Mouse (Mus musculus): ENCODE data around the gene C1galt1c1. TPM values are rescaled to one million over a fixed set of nuclear protein-coding genes. Genes with fewer than 3 reads are reported as not detected.

The C1galt1c1 gene
- total and polyA plus RNA-seq, 2 experiments, result 4.3 to 33.7 TPM

DNA sequence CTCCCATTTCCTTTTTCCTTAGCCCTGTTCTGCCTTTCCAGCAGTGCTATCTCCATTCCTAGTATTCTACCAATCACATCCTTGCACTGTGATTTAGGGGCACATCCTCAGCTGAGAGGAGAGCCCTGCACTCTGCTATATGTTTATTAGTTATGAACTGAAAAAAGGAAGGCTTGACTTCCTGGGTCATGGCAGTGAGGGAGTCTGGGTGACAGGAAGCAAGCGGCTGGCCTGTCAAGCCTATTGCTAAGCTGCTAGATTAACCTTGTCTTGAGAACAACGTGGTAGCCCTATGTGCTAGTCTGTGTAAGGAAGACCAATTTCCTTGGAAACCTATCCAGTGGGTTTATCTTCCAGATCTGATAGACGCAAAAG is 33.9 kb downstream of the C1galt1c1 start:
- H3K79me2 ChIP-seq (ENCODE audit: control insufficient read depth, insufficient read depth, low read length), result no peaks in the 10 kb centered on the region
- no peaks in the 10 kb centered on the region; the same call in 1 of the 2 replicates for H3K36me3 ChIP-seq (ENCODE audit: control insufficient read depth, insufficient read depth, low read length)
- peak overlapping the region; percentile 70 for H3K27ac ChIP-seq (replicated peaks; ENCODE audit: insufficient read depth, low read depth, low read length)
- DNase-seq (ENCODE audit: extremely low read depth, low read depth, low spot score), result peak; percentile 56
- no peaks in the 10 kb centered on the region for H3K27me3 ChIP-seq (ENCODE audit: control insufficient read depth, insufficient read depth, low read length)
- peak overlapping the region; percentile 80 for H3K9ac ChIP-seq (ENCODE audit: low read depth, low read length)
- peak overlapping the region; percentile 69 for H3K4me3 ChIP-seq (ENCODE audit: insufficient read depth, low read depth, low read length)
- TF ChIP-seq POLR2A (IDR thresholded peaks at IDR 0.05; ENCODE audit: extremely low read depth, insufficient read depth, low read length) (no peak), CTCF (IDR thresholded peaks at IDR 0.05; ENCODE audit: low read depth, low read length) (no peak)
- 3% methylated on average over 3 of the region's 3 CpGs for WGBS
- H3K4me1 ChIP-seq (ENCODE audit: control insufficient read depth, insufficient read depth, low read length), result no peaks in the 10 kb centered on the region

DNA sequence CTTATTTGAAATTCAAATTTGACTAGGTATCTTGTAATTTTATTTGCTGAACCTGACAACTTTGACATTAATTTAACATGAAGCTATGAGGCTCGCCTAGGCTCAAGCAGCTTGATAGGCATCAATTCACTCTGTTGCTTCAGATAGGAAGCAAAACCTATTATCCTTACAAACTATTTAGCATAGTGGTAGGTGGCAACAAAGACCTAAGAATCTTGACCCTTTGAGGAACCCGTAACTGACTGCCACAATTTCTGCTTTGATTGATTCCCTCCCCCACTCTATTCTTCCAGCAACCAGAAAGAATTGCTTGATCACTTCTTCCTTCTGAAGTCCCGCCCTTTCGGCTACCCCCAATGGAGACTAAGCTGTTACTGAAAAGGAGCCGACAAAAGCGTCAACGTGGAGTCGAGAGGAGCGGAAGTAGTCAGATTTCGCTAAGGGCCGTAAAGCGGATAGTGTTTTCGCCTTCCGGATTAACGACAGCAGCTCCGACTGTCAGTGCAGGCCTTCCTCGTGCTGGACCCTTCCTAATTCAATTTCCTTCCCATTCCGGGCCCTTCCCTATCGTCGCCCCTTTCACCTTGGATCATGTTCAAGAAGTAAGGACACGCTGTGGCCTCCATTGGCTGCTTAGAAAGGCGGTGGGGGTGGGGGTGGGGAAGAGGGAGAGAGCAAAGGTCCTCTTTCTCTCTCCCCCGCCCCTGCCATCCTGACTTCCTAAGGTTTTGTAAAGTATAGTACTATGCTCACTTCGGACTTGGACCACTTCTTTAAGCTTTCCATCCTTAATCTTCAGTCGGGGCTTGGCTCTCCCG is 34.5 kb downstream of the C1galt1c1 start, which contains the start of gene Mcts1:
TSS of gene Mcts1 (plus strand) at position 402 of the 818 bp plus-strand sequence.
- no peak for TF ChIP-seq CTCF (IDR thresholded peaks at IDR 0.05; ENCODE audit: low read depth, low read length)
- no peak for TF ChIP-seq POLR2A (IDR thresholded peaks at IDR 0.05; ENCODE audit: extremely low read depth, insufficient read depth, low read length)
- Histone ChIP-seq H3K27me3 (ENCODE audit: control insufficient read depth, insufficient read depth, low read length) (no peaks in the 10 kb centered on the region), H3K79me2 (ENCODE audit: control insufficient read depth, insufficient read depth, low read length) (no peaks in the 10 kb centered on the region), H3K4me3 (ENCODE audit: insufficient read depth, low read depth, low read length) (peak within 1 kb of the TSS; percentile 69), H3K9ac (ENCODE audit: low read depth, low read length) (peak within 1 kb of the TSS; percentile 80), H3K36me3 (ENCODE audit: control insufficient read depth, insufficient read depth, low read length) (no peaks in the 10 kb centered on the region; the same call in 1 of the 2 replicates), H3K27ac (replicated peaks; ENCODE audit: insufficient read depth, low read depth, low read length) (peak within 1 kb of the TSS; percentile 70), H3K4me1 (ENCODE audit: control insufficient read depth, insufficient read depth, low read length) (no peaks in the 10 kb centered on the region)
- peak; percentile 88 for DNase-seq (ENCODE audit: extremely low read depth, low read depth, low spot score)
- WGBS, result under 1% methylated on average over 26 of the region's 26 CpGs

DNA sequence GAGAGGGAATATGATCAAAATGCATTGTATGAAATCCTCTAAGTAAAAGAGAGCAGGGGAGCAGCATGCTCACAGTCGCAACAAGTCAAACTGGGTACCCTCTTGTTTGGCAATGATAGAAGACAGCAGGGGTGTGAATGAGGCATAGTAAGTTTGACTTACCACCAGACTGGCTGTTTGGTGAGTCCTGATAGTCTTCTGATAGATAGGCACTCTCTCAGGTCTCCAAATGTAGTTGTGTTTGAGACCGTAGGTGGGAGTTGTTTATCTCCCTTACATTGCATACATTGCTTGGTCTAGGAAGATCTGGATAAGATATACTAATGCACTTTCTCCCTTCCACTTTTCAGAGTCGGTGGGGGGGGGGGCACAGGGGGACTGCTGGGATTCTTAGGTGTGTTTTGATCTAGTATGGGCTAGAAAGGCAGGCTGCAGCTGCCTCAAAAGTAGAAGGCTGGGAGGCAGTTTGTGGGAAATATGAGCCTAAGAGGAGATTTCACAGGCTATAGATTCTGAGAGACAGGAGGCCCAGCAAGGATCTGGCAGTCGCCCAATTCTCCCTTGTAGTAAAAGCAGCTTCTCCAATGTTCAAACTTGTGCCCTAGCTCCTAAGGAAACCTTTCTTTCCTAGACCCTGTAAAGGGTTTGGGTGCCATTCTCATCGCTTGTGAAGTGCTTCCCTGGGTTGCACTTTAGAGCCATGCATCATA is 41.6 kb downstream of the C1galt1c1 start:
- WGBS, result 71% methylated on average over 5 of the region's 5 CpGs

DNA sequence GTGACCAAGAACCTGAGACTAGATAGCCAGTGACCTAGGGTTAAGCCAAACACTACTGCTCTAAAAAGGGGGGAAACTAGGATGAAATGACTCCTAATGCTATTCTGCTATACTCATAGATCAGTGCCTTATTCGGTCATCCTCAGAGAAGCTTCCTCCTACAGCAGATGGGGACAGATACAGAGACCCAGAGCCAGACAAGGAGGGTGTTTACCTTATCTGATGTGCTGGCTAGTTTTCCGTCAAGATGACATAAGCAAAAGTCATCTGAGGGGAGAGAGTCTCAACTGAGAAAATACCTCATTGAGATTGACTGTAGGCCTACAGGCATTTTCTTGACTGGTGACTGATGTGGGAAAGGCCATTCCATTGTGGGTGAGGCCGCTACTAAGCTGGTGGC is 43.1 kb downstream of the C1galt1c1 start:
- no peak for DNase-seq (ENCODE audit: extremely low read depth, low read depth, low spot score)
- no peak overlapping the region for H3K4me3 ChIP-seq (ENCODE audit: insufficient read depth, low read depth, low read length)
- H3K9ac ChIP-seq (ENCODE audit: low read depth, low read length), result no peak overlapping the region
- H3K36me3 ChIP-seq (ENCODE audit: control insufficient read depth, insufficient read depth, low read length), result no peaks in the 10 kb centered on the region
- H3K4me1 ChIP-seq (ENCODE audit: control insufficient read depth, insufficient read depth, low read length), result no peaks in the 10 kb centered on the region
- H3K27ac ChIP-seq (replicated peaks; ENCODE audit: insufficient read depth, low read depth, low read length), result no peak overlapping the region
- no peaks in the 10 kb centered on the region for H3K27me3 ChIP-seq (ENCODE audit: control insufficient read depth, insufficient read depth, low read length)
- 95% methylated on average over 3 of the region's 3 CpGs for WGBS
- no peaks in the 10 kb centered on the region for H3K79me2 ChIP-seq (ENCODE audit: control insufficient read depth, insufficient read depth, low read length)
- no peak for TF ChIP-seq POLR2A (IDR thresholded peaks at IDR 0.05; ENCODE audit: extremely low read depth, insufficient read depth, low read length)
- no peak for TF ChIP-seq CTCF (IDR thresholded peaks at IDR 0.05; ENCODE audit: low read depth, low read length)

More for the DNA sequence above, 41.6 kb downstream of the C1galt1c1 start:
- Histone ChIP-seq H3K4me1 (ENCODE audit: control insufficient read depth, insufficient read depth, low read length) (no peaks in the 10 kb centered on the region), H3K36me3 (ENCODE audit: control insufficient read depth, insufficient read depth, low read length) (no peaks in the 10 kb centered on the region), H3K79me2 (ENCODE audit: control insufficient read depth, insufficient read depth, low read length) (no peaks in the 10 kb centered on the region), H3K27me3 (ENCODE audit: control insufficient read depth, insufficient read depth, low read length) (no peaks in the 10 kb centered on the region), H3K4me3 (ENCODE audit: insufficient read depth, low read depth, low read length) (no peak overlapping the region), H3K9ac (ENCODE audit: low read depth, low read length) (no peak overlapping the region), H3K27ac (replicated peaks; ENCODE audit: insufficient read depth, low read depth, low read length) (no peak overlapping the region)
- DNase-seq (ENCODE audit: extremely low read depth, low read depth, low spot score), result no peak
- TF ChIP-seq CTCF (IDR thresholded peaks at IDR 0.05; ENCODE audit: low read depth, low read length) (no peak), POLR2A (IDR thresholded peaks at IDR 0.05; ENCODE audit: extremely low read depth, insufficient read depth, low read length) (no peak)

DNA sequence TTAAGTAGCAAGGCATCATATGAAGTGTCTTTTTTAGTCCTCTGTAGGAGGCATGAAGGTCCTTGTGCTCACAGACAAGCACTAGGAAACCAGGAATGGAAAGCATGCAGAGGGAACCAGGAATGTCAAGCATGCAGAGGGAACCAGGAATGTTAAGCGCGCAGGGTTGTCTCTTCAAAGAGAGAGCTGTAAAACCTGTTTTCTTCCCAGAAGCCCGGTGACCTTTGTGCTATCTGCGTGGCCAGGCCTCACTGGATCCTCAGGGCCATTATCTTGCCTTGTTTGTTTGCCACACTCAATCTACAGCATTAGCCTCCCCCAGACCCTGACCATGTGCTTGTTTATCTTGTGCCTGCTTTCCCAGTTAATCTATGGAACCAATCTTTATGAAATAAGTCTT is 45.1 kb downstream of the C1galt1c1 start:
- no peaks in the 10 kb centered on the region for H3K36me3 ChIP-seq (ENCODE audit: control insufficient read depth, insufficient read depth, low read length)
- H3K27ac ChIP-seq (replicated peaks; ENCODE audit: insufficient read depth, low read depth, low read length), result no peak overlapping the region
- no peak overlapping the region for H3K4me3 ChIP-seq (ENCODE audit: insufficient read depth, low read depth, low read length)
- no peaks in the 10 kb centered on the region for H3K4me1 ChIP-seq (ENCODE audit: control insufficient read depth, insufficient read depth, low read length)
- TF ChIP-seq POLR2A (IDR thresholded peaks at IDR 0.05; ENCODE audit: extremely low read depth, insufficient read depth, low read length), result no peak
- TF ChIP-seq CTCF (IDR thresholded peaks at IDR 0.05; ENCODE audit: low read depth, low read length), result no peak
- no peak overlapping the region for H3K9ac ChIP-seq (ENCODE audit: low read depth, low read length)
- no peaks in the 10 kb centered on the region for H3K79me2 ChIP-seq (ENCODE audit: control insufficient read depth, insufficient read depth, low read length)
- no peak for DNase-seq (ENCODE audit: extremely low read depth, low read depth, low spot score)
- H3K27me3 ChIP-seq (ENCODE audit: control insufficient read depth, insufficient read depth, low read length), result no peaks in the 10 kb centered on the region
- 38% methylated on average over 4 of the region's 4 CpGs for WGBS
